Mouse (Mus musculus) kidney, embryonic 14.5 days (tissue): ENCODE measurements around the gene Gp1bb. TPM values are rescaled to one million over a fixed set of nuclear protein-coding genes. Genes with fewer than 3 reads are reported as not detected.

ENCODE experiments used
- ATAC-seq: fragments of 200-750 bp; cut with Nextera tagmentation; 2 replicates; pipeline ENCODE4 v1.8.0; 2017; ENCODE audit warnings: moderate number of reproducible peaks, mild to moderate bottlenecking, moderate TSS enrichment, moderate library complexity; ENCODE audit not compliant: low FRiP score, low TSS enrichment
- H3K27ac ChIP-seq: fragments of 300-500 bp; sonication (generic); 2 replicates; pipeline ENCODE4 v1.5.1; 2014; ENCODE audit warnings: low read depth, mild to moderate bottlenecking, low read length, moderate library complexity, mixed read lengths
- H3K27me3 ChIP-seq: fragments of 300-500 bp; sonication (generic); 2 replicates; pipeline ENCODE4 v1.6.1; 2014; ENCODE audit warnings: mild to moderate bottlenecking, low read length; ENCODE audit not compliant: control insufficient read depth, insufficient read depth
- H3K36me3 ChIP-seq: fragments of 300-500 bp; sonication (generic); 2 replicates; pipeline ENCODE4 v1.6.1; 2014; ENCODE audit warnings: low read length, mixed read lengths; ENCODE audit not compliant: control insufficient read depth, insufficient read depth
- H3K4me1 ChIP-seq: fragments of 300-500 bp; sonication (generic); 2 replicates; pipeline ENCODE4 v1.6.1; 2014; ENCODE audit warnings: low read length, mixed read lengths; ENCODE audit not compliant: control insufficient read depth, insufficient read depth
- H3K4me2 ChIP-seq: fragments of 300-500 bp; sonication (generic); replicated peaks from 2 replicates; pipeline ENCODE4 v1.6.1; 2014; ENCODE audit warnings: low read depth, mild to moderate bottlenecking, low read length
- H3K4me3 ChIP-seq: fragments of 300-500 bp; sonication (generic); 2 replicates; pipeline ENCODE4 v1.5.1; 2014; ENCODE audit warnings: mild to moderate bottlenecking, low read length
- H3K9ac ChIP-seq: fragments of 300-500 bp; sonication (generic); 2 replicates; pipeline ENCODE4 v1.6.1; 2014; ENCODE audit warnings: low read depth, mild to moderate bottlenecking, low read length, moderate library complexity
- H3K9me3 ChIP-seq: fragments of 300-500 bp; sonication (generic); 2 replicates; pipeline ENCODE4 v1.6.1; 2016; ENCODE audit warnings: low read length; ENCODE audit not compliant: control insufficient read depth
- WGBS: fragments of 180-500 bp; shearing (Covaris S2); extraction: QIAGEN DNeasy Blood & Tissue Kit; methylation state at CpG from one replicate; pipeline ENCODE4 v1.1.7; 2014; 5-methylcytosine and 5-hydroxymethylcytosine counted together
- polyA plus RNA-seq: library from polyadenylated mRNA; unstranded; fragments of >200 nt; fragmentation: Nextera tagmentation; extraction: Ambion mirVana; gene quantifications from 2 replicates; pipeline ENCODE4 v1.2.1, GENCODE M21; 2014

Gene Gp1bb
- polyA plus RNA-seq, 1 experiment from 2014 or later, result 1.6 TPM

- peak overlapping the region; percentile 44 for H3K4me3 ChIP-seq
- no peaks in the 10 kb centered on the region for H3K36me3 ChIP-seq
- 1% methylated on average over 27 of the region's 62 CpGs for WGBS
- peak overlapping the region; percentile 48 for H3K9ac ChIP-seq
- peaks cover 100% of the 10 kb centered on the region for H3K27me3 ChIP-seq
- no peaks in the 10 kb centered on the region for H3K9me3 ChIP-seq
- H3K4me1 ChIP-seq, result peaks cover 26% of the 10 kb centered on the region
- no peak overlapping the region for H3K27ac ChIP-seq
- no peak for ATAC-seq
- peak overlapping the region; percentile 68 for H3K4me2 ChIP-seq
These were observed 35.2 kb downstream of the Gp1bb start for GRCm38 (mm10) chr16:18586906-18587546.

GRCm38 (mm10) chr16:18586076-18586905 is 35.9 kb downstream of the Gp1bb start:
- H3K27me3 ChIP-seq, result peaks cover 100% of the 10 kb centered on the region
- 2% methylated on average over 83 of the region's 83 CpGs for WGBS
- H3K4me2 ChIP-seq, result peak overlapping the region; percentile 68
- no peak for ATAC-seq
- H3K27ac ChIP-seq, result no peak overlapping the region
- peaks cover 25% of the 10 kb centered on the region for H3K4me1 ChIP-seq
- H3K9ac ChIP-seq, result peak overlapping the region; percentile 48
- peak overlapping the region; percentile 44 for H3K4me3 ChIP-seq
- no peaks in the 10 kb centered on the region for H3K9me3 ChIP-seq
- no peaks in the 10 kb centered on the region for H3K36me3 ChIP-seq

GRCm38 (mm10) chr16:18585676-18586075 is 36.5 kb downstream of the Gp1bb start:
- no peak for ATAC-seq
- H3K9me3 ChIP-seq, result no peaks in the 10 kb centered on the region
- H3K4me1 ChIP-seq, result peaks cover 25% of the 10 kb centered on the region
- H3K27ac ChIP-seq, result no peak overlapping the region
- H3K36me3 ChIP-seq, result no peaks in the 10 kb centered on the region
- WGBS, result 11% methylated on average over 10 of the region's 10 CpGs
- H3K4me3 ChIP-seq, result peak overlapping the region; percentile 44; the same call in 1 of the 2 replicates
- H3K4me2 ChIP-seq, result peak overlapping the region; percentile 68; the same call in 1 of the 2 replicates
- H3K9ac ChIP-seq, result no peak overlapping the region
- peaks cover 100% of the 10 kb centered on the region for H3K27me3 ChIP-seq

- H3K27me3 ChIP-seq, result peaks cover 100% of the 10 kb centered on the region
- H3K4me1 ChIP-seq, result peaks cover 22% of the 10 kb centered on the region
- H3K4me2 ChIP-seq, result no peak overlapping the region
- H3K36me3 ChIP-seq, result no peaks in the 10 kb centered on the region
- H3K27ac ChIP-seq, result no peak overlapping the region
- no peaks in the 10 kb centered on the region for H3K9me3 ChIP-seq
- WGBS, result 25% methylated on average over 10 of the region's 10 CpGs
- H3K4me3 ChIP-seq, result no peak overlapping the region
- no peak overlapping the region for H3K9ac ChIP-seq
- ATAC-seq, result no peak
These were observed 37.2 kb downstream of the Gp1bb start for GRCm38 (mm10) chr16:18584901-18585510.

GRCm38 (mm10) chr16:18583673-18584357 is 38.4 kb downstream of the Gp1bb start:
- Histone ChIP-seq H3K9me3 (no peaks in the 10 kb centered on the region), H3K36me3 (no peaks in the 10 kb centered on the region), H3K4me3 (no peak overlapping the region), H3K27me3 (peaks cover 97% of the 10 kb centered on the region), H3K9ac (no peak overlapping the region), H3K27ac (no peak overlapping the region), H3K4me1 (peaks cover 22% of the 10 kb centered on the region), H3K4me2 (no peak overlapping the region)
- 22% methylated on average over 10 of the region's 10 CpGs for WGBS
- no peak for ATAC-seq

- H3K9me3 ChIP-seq, result no peaks in the 10 kb centered on the region
- WGBS, result 15% methylated on average over 10 of the region's 10 CpGs
- no peak overlapping the region for H3K9ac ChIP-seq
- no peak overlapping the region for H3K27ac ChIP-seq
- no peak overlapping the region for H3K4me2 ChIP-seq
- no peak for ATAC-seq
- no peaks in the 10 kb centered on the region for H3K36me3 ChIP-seq
- no peak overlapping the region for H3K4me3 ChIP-seq
- peaks cover 22% of the 10 kb centered on the region for H3K4me1 ChIP-seq
- peaks cover 91% of the 10 kb centered on the region for H3K27me3 ChIP-seq
These were observed 39.0 kb downstream of the Gp1bb start for GRCm38 (mm10) chr16:18583169-18583568.

GRCm38 (mm10) chr16:18582426-18583148 is 39.6 kb downstream of the Gp1bb start:
- peaks cover 91% of the 10 kb centered on the region for H3K27me3 ChIP-seq
- no peaks in the 10 kb centered on the region for H3K36me3 ChIP-seq
- H3K9ac ChIP-seq, result 0 out of 2 replicates have a peak overlapping the region, but pooled peaks have one; percentile 28
- H3K4me2 ChIP-seq, result peak overlapping the region; percentile 52
- H3K4me1 ChIP-seq, result peaks cover 22% of the 10 kb centered on the region
- H3K27ac ChIP-seq, result no peak overlapping the region
- H3K4me3 ChIP-seq, result peak overlapping the region; percentile 36
- no peak for ATAC-seq
- H3K9me3 ChIP-seq, result no peaks in the 10 kb centered on the region
- WGBS, result 2% methylated on average over 55 of the region's 67 CpGs

GRCm38 (mm10) chr16:18581623-18582205 is 40.5 kb downstream of the Gp1bb start:
- Histone ChIP-seq H3K4me1 (peaks cover 22% of the 10 kb centered on the region), H3K4me2 (peak overlapping the region; percentile 52), H3K9me3 (no peaks in the 10 kb centered on the region), H3K36me3 (no peaks in the 10 kb centered on the region), H3K27ac (no peak overlapping the region), H3K4me3 (peak overlapping the region; percentile 36), H3K9ac (0 out of 2 replicates have a peak overlapping the region, but pooled peaks have one; percentile 28), H3K27me3 (peaks cover 88% of the 10 kb centered on the region)
- no peak for ATAC-seq
- 1% methylated on average over 51 of the region's 66 CpGs for WGBS
